ENCODE assay signal across 35 mouse cellular contexts in the genomic region with DNA sequence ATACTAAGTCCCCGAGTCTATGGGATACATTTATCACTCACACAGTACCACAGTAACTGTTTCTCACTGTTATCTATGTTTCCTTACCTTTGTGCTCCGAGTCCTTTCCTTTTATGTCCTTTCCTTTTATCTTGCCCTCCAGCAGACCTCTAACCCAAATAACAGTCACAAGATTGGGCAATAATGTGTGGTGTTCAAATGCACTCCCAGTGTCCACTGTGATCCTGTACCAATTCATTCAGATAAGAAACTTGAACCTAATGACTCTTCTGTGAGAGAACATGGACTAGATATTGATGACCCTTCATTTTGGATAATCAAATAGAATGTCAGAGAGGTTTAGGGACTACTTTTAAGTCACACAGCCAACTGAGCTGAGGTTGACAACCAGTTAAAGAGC.
"Had no signal": no experiment of that assay in that cellular context is flagged by ENCODE, and none has a peak within 500 bp of the region (broad histone marks: within the 10 kb centered on the region; RNA-seq: fewer than 3 reads in every experiment).

No protein-coding gene starts in this region.

- H3K9ac ChIP-seq: heart, embryonic 12.5 days; heart, embryonic 13.5 days; heart, embryonic 15.5 days; hindbrain, embryonic 12.5 days; hindbrain, embryonic 13.5 days; hindbrain, embryonic 14.5 days; hindbrain, embryonic 15.5 days; intestine, embryonic 15.5 days; kidney, embryonic 15.5 days had no signal

- H3K4me2 ChIP-seq: heart, embryonic 11.5 days; heart, embryonic 12.5 days; heart, embryonic 13.5 days; heart, embryonic 15.5 days; hindbrain, embryonic 12.5 days; hindbrain, embryonic 13.5 days; hindbrain, embryonic 14.5 days; hindbrain, embryonic 15.5 days; intestine, embryonic 15.5 days; kidney, embryonic 15.5 days had no signal

- DNase-seq: heart, postnatal 10 days; heart, postnatal 14 days; heart, postnatal 36 days; heart, postnatal 4 days; kidney, adult 11 months; kidney, adult 18-20 months; kidney, adult 2 months; kidney, adult 8-10 months; kidney, adult 9 months; kidney, postnatal 10 days; kidney, postnatal 14 days; kidney, postnatal 25 days; kidney, postnatal 36 days; kidney, postnatal 4 days; layer of hippocampus, adult 9-11 months; layer of hippocampus, postnatal 36 days had no signal

- H3K27me3 ChIP-seq: heart, embryonic 12.5 days; heart, embryonic 13.5 days; heart, embryonic 15.5 days; hindbrain, embryonic 12.5 days; hindbrain, embryonic 13.5 days; hindbrain, embryonic 15.5 days; intestine, embryonic 15.5 days; kidney, embryonic 15.5 days had no signal

- H3K4me3 ChIP-seq: heart, embryonic 10.5 days; heart, embryonic 12.5 days; heart, embryonic 13.5 days; heart, embryonic 15.5 days; hindbrain, embryonic 10.5 days; hindbrain, embryonic 12.5 days; hindbrain, embryonic 13.5 days; hindbrain, embryonic 15.5 days; intestine, embryonic 15.5 days; kidney, embryonic 15.5 days; layer of hippocampus, adult 2 months had no signal

- H3K27ac ChIP-seq: heart, embryonic 10.5 days; heart, embryonic 13.5 days; heart, embryonic 15.5 days; hindbrain, embryonic 10.5 days; hindbrain, embryonic 12.5 days; hindbrain, embryonic 13.5 days; hindbrain, embryonic 14.5 days; hindbrain, embryonic 15.5 days; hindbrain, postnatal 0 days; intestine, embryonic 15.5 days; kidney, embryonic 15.5 days; kidney, postnatal 0 days; layer of hippocampus, adult 2 months had no signal

- H3K9me3 ChIP-seq: heart, embryonic 10.5 days; heart, embryonic 12.5 days; heart, embryonic 13.5 days; heart, embryonic 15.5 days; hindbrain, embryonic 10.5 days; hindbrain, embryonic 12.5 days; hindbrain, embryonic 13.5 days; hindbrain, embryonic 15.5 days; intestine, embryonic 15.5 days; kidney, embryonic 15.5 days had no signal

- H3K4me1 ChIP-seq: heart, embryonic 10.5 days; heart, embryonic 12.5 days; heart, embryonic 13.5 days; heart, embryonic 15.5 days; intestine, embryonic 15.5 days had no signal

- ATAC-seq: hindbrain, embryonic 16.5 days; hindbrain, postnatal 0 days; inflammation-experienced regulatory T-cells, adult 6 months; intestine, embryonic 15.5 days; intestine, embryonic 16.5 days; intestine, postnatal 0 days had no signal

- H3K36me3 ChIP-seq: heart, embryonic 10.5 days; heart, embryonic 12.5 days; heart, embryonic 13.5 days; heart, embryonic 15.5 days; hindbrain, embryonic 10.5 days; hindbrain, embryonic 12.5 days; hindbrain, embryonic 13.5 days; hindbrain, embryonic 15.5 days; intestine, embryonic 15.5 days; kidney, embryonic 15.5 days had no signal
